Mouse (Mus musculus): ENCODE measurements around the gene 1700016D06Rik.
"Not testable (repeated sequence)": the region's sequence is repeated elsewhere in the genome, so short reads cannot be mapped to it uniquely, and the experiment has no call there.

The 1700016D06Rik gene

GRCm38 (mm10) chr8:11701428-11701827, 565 bp upstream of the 1700016D06Rik start:
- no peak for DNase-seq (ENCODE audit: low spot score)

- peak; percentile 93 for DNase-seq (ENCODE audit: low spot score)
These were observed 517 bp downstream of the 1700016D06Rik start for GRCm38 (mm10) chr8:11700060-11701032.

GRCm38 (mm10) chr8:11699442-11700001, 1.3 kb downstream of the 1700016D06Rik start:
- no peak for DNase-seq (ENCODE audit: low spot score)

GRCm38 (mm10) chr8:11697467-11697866, 3.4 kb downstream of the 1700016D06Rik start:
- no peak for DNase-seq (ENCODE audit: low spot score)

- no peak for DNase-seq (ENCODE audit: low spot score)
These were observed 4.7 kb downstream of the 1700016D06Rik start for GRCm38 (mm10) chr8:11696176-11696575.

- no peak for DNase-seq (ENCODE audit: low spot score)
These were observed 6.9 kb downstream of the 1700016D06Rik start for GRCm38 (mm10) chr8:11693972-11694371.

- no peak for DNase-seq (ENCODE audit: low spot score)
These were observed 8.4 kb downstream of the 1700016D06Rik start for GRCm38 (mm10) chr8:11692455-11692854.

- DNase-seq (ENCODE audit: low spot score), result no peak
These were observed 9.1 kb downstream of the 1700016D06Rik start for GRCm38 (mm10) chr8:11691761-11692160.

GRCm38 (mm10) chr8:11691284-11691683, 9.6 kb downstream of the 1700016D06Rik start:
- DNase-seq (ENCODE audit: low spot score), result no peak

GRCm38 (mm10) chr8:11689945-11690344, 10.9 kb downstream of the 1700016D06Rik start:
- DNase-seq (ENCODE audit: low spot score), result no peak

GRCm38 (mm10) chr8:11687251-11687650, 13.6 kb downstream of the 1700016D06Rik start:
- DNase-seq (ENCODE audit: low spot score), result no peak

- DNase-seq (ENCODE audit: low spot score), result no peak
These were observed 16.3 kb downstream of the 1700016D06Rik start for GRCm38 (mm10) chr8:11684558-11684957.

GRCm38 (mm10) chr8:11668308-11668707, 32.6 kb downstream of the 1700016D06Rik start:
- no peak for DNase-seq (ENCODE audit: low spot score)

GRCm38 (mm10) chr8:11666023-11666716, 34.7 kb downstream of the 1700016D06Rik start:
- DNase-seq (ENCODE audit: low spot score), result not testable (repeated sequence)

GRCm38 (mm10) chr8:11661969-11662368, 38.9 kb downstream of the 1700016D06Rik start:
- no peak for DNase-seq (ENCODE audit: low spot score)

GRCm38 (mm10) chr8:11650021-11650420, 50.8 kb downstream of the 1700016D06Rik start:
- DNase-seq (ENCODE audit: low spot score), result no peak

GRCm38 (mm10) chr8:11643123-11643522, 57.7 kb downstream of the 1700016D06Rik start:
- no peak for DNase-seq (ENCODE audit: low spot score)

GRCm38 (mm10) chr8:11640606-11641005, 60.3 kb downstream of the 1700016D06Rik start:
- no peak for DNase-seq (ENCODE audit: low spot score)

GRCm38 (mm10) chr8:11637531-11637930, 63.3 kb downstream of the 1700016D06Rik start:
- DNase-seq (ENCODE audit: low spot score), result no peak

- DNase-seq (ENCODE audit: low spot score), result peak; percentile 88
These were observed 64.4 kb downstream of the 1700016D06Rik start for GRCm38 (mm10) chr8:11636324-11637057.

GRCm38 (mm10) chr8:11635611-11636081, 65.2 kb downstream of the 1700016D06Rik start, which contains the start of gene Ankrd10:
Gene Ankrd10 (minus strand): TSS chr8:11635757.
- peak; percentile 98 for DNase-seq (ENCODE audit: low spot score)

Measured in testis, postnatal 10 days (tissue).